Mouse (Mus musculus) heart, postnatal 36 days (tissue): ENCODE data around the gene Toporsl. TPM values are rescaled to one million over a fixed set of nuclear protein-coding genes. Genes with fewer than 3 reads are reported as not detected.

Experiments
- DNase-seq, 2 experiments: peaks; one replicate each; pipeline ENCODE4 v3.0.0; 2021 to 2022
- intact Hi-C: fragments of 180-260 bp; cut with DNase I; formaldehyde crosslinking; loops from one replicate; pipeline ENCODE4 v1.15.1; 2025
- total RNA-seq, 2 experiments: library from RNA; stranded (reverse); gene quantifications; 2 replicates each; pipeline ENCODE4 v1.2.3; 2021

Gene Toporsl
- not detected for total RNA-seq

GRCm38 (mm10) chr4:52595927-52596326 is at the start of gene Toporsl:
Gene Toporsl (plus strand): TSS chr4:52596274.
- no peak for DNase-seq
- intact Hi-C loops, result no loop called here

- no peak for DNase-seq
- intact Hi-C loops, result no loop called here
Observed at GRCm38 (mm10) chr4:52557672-52558071, 38.4 kb upstream of the Toporsl start.

- intact Hi-C loops, result no loop called here
- no peak for DNase-seq
Observed at GRCm38 (mm10) chr4:52558080-52558479, 38.0 kb upstream of the Toporsl start.

GRCm38 (mm10) chr4:52563859-52564258 is 32.2 kb upstream of the Toporsl start:
- intact Hi-C loops, result no loop called here
- no peak for DNase-seq

- no peak for DNase-seq
- intact Hi-C loops, result no loop called here
Observed at GRCm38 (mm10) chr4:52586194-52586734, 9.8 kb upstream of the Toporsl start.

- no peak for DNase-seq
- intact Hi-C loops, result no loop called here
Observed at GRCm38 (mm10) chr4:52593821-52594356, 2.2 kb upstream of the Toporsl start.

- intact Hi-C loops, result no loop called here
- no peak for DNase-seq
Observed at GRCm38 (mm10) chr4:52594632-52595031, 1.4 kb upstream of the Toporsl start.

- DNase-seq, result no peak
- intact Hi-C loops, result no loop called here
Observed at GRCm38 (mm10) chr4:52598180-52598881, 2.3 kb downstream of the Toporsl start.

GRCm38 (mm10) chr4:52606923-52607322 is 10.8 kb downstream of the Toporsl start:
- intact Hi-C loops, result no loop called here
- DNase-seq, result no peak

- intact Hi-C loops, result no loop called here
- no peak for DNase-seq
Observed at GRCm38 (mm10) chr4:52634986-52635385, 38.9 kb downstream of the Toporsl start.

GRCm38 (mm10) chr4:52647791-52648190 is 51.7 kb downstream of the Toporsl start:
- intact Hi-C loops, result no loop called here
- no peak for DNase-seq

GRCm38 (mm10) chr4:52659701-52660100 is 63.6 kb downstream of the Toporsl start:
- no peak for DNase-seq
- intact Hi-C loops, result no loop called here

GRCm38 (mm10) chr4:52660701-52661117 is 64.6 kb downstream of the Toporsl start:
- DNase-seq, result no peak
- intact Hi-C loops, result no loop called here

- intact Hi-C loops, result no loop called here
Observed at GRCm38 (mm10) chr4:52661311-52661710, 65.2 kb downstream of the Toporsl start.

More at GRCm38 (mm10) chr4:52661311-52661710, 65.2 kb downstream of the Toporsl start:
- DNase-seq, result no peak

Other genes starting within 250 kb of the Toporsl start
- 1 to 10 TPM; 3.1 to 3.7 TPM for gene Smc2, start 157.0 kb upstream of the Toporsl start, total RNA-seq
- not detected for gene Vma21-ps, start 99.0 kb upstream of the Toporsl start, total RNA-seq
- not detected for gene Olfr275, start 218.3 kb downstream of the Toporsl start, total RNA-seq